Mouse (Mus musculus): ENCODE measurements around the gene Nek11.
"Not testable (repeated sequence)": the region's sequence is repeated elsewhere in the genome, so short reads cannot be mapped to it uniquely, and the experiment has no call there.

Gene Nek11

GRCm38 (mm10) chr9:105134536-105134935 lies 260.8 kb downstream of the Nek11 start:
- no peak for DNase-seq (ENCODE audit: low read depth)

GRCm38 (mm10) chr9:105132002-105132367 lies 263.3 kb downstream of the Nek11 start:
- no peak for DNase-seq (ENCODE audit: low read depth)

- peak; percentile 87 for DNase-seq (ENCODE audit: low read depth)
Observed at GRCm38 (mm10) chr9:105131253-105132001, 263.9 kb downstream of the Nek11 start, which contains the start of gene Nudt16. Gene Nudt16 (minus strand): TSS chr9:105131824.

- no peak for DNase-seq (ENCODE audit: low read depth)
Observed at GRCm38 (mm10) chr9:105130331-105130730, 265.0 kb downstream of the Nek11 start.

GRCm38 (mm10) chr9:105125206-105125605 lies 270.1 kb downstream of the Nek11 start:
- DNase-seq (ENCODE audit: low read depth): not testable (repeated sequence)

Data from c-Kit-positive CD71-positive TER-119-negative erythroid progenitor cells, embryonic 14.5 days (primary cell).